In the genomic region with DNA sequence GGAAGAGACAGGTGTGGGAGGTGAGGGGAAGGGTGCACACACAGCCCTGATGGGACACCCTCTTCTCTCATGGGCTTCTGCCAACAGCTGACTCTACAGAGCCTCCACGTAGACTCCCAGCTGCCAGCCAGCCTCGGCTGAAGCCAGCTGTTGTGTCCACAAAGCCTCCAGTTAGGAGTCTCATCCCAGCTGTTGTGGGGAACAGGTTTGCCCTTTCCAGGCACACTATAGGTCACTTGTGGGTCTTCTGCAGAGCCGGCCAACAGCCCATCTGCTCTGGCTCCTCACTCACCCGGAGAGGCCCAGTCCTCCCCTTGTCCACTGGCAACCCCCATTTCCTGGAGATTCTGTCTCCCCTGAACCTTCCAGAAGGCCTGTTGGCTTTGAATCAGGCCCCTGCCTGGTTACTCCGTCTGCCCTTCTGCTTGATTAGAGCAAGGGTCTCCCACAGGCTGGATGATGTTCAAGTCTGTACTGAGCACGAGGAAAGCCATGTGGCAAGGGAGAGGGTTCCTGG, we compare ENCODE assay signal across 10 mouse cellular contexts. TPM values are rescaled to one million over a fixed set of nuclear protein-coding genes. Genes with fewer than 3 reads are reported as not detected.
DNase-seq lines count a peak whose midpoint lies in the region; ATAC-seq and TF ChIP-seq lines count a peak whose summit lies in the region.
"Had no signal": no experiment of that assay in that cellular context is flagged by ENCODE, and none has a peak within 500 bp of the region (broad histone marks: within the 10 kb centered on the region; RNA-seq: fewer than 3 reads in every experiment).

No protein-coding gene starts in this region.

- H3K27ac ChIP-seq in hindbrain, embryonic 15.5 days (replicated peaks), result no peak overlapping the region
- no peak overlapping the region for H3K27ac ChIP-seq in hindbrain, embryonic 11.5 days (ENCODE audit: low read depth, low read length)
- H3K27ac ChIP-seq in forebrain, postnatal 0 days (ENCODE audit: low read depth, low read length), result no peak overlapping the region
- H3K27ac ChIP-seq in liver, embryonic 11.5 days (ENCODE audit: low read depth, low read length), result no peak overlapping the region
- H3K27ac ChIP-seq: forebrain, embryonic 12.5 days; intestine, embryonic 15.5 days had no signal

- H3K4me3 ChIP-seq in hindbrain, embryonic 15.5 days, result no peak overlapping the region
- H3K4me3 ChIP-seq in hindbrain, embryonic 11.5 days (ENCODE audit: low read depth, low read length), result no peak overlapping the region
- no peak overlapping the region for H3K4me3 ChIP-seq in forebrain, postnatal 0 days (ENCODE audit: low read depth, low read length)
- no peak overlapping the region for H3K4me3 ChIP-seq in liver, embryonic 11.5 days (ENCODE audit: low read depth, low read length)
- H3K4me3 ChIP-seq: forebrain, embryonic 12.5 days; intestine, embryonic 15.5 days had no signal

- no peaks in the 10 kb centered on the region for H3K36me3 ChIP-seq in hindbrain, embryonic 15.5 days
- H3K36me3 ChIP-seq in hindbrain, embryonic 11.5 days (ENCODE audit: control insufficient read depth, insufficient read depth, low read length), result no peaks in the 10 kb centered on the region
- no peaks in the 10 kb centered on the region for H3K36me3 ChIP-seq in forebrain, postnatal 0 days (ENCODE audit: insufficient read depth)
- H3K36me3 ChIP-seq in liver, embryonic 11.5 days (ENCODE audit: control insufficient read depth, insufficient read depth, low read length), result no peaks in the 10 kb centered on the region
- H3K36me3 ChIP-seq: forebrain, embryonic 12.5 days; intestine, embryonic 15.5 days had no signal

- no peaks in the 10 kb centered on the region for H3K9me3 ChIP-seq in hindbrain, embryonic 15.5 days
- no peaks in the 10 kb centered on the region for H3K9me3 ChIP-seq in hindbrain, embryonic 11.5 days (ENCODE audit: control insufficient read depth, low read length)
- H3K9me3 ChIP-seq in forebrain, postnatal 0 days (ENCODE audit: low read length), result no peaks in the 10 kb centered on the region
- H3K9me3 ChIP-seq in liver, embryonic 11.5 days (ENCODE audit: control insufficient read depth, low read length), result no peaks in the 10 kb centered on the region
- H3K9me3 ChIP-seq: forebrain, embryonic 12.5 days; intestine, embryonic 15.5 days had no signal

- no peaks in the 10 kb centered on the region for H3K4me1 ChIP-seq in hindbrain, embryonic 15.5 days (replicated peaks)
- H3K4me1 ChIP-seq in hindbrain, embryonic 11.5 days (replicated peaks; ENCODE audit: control insufficient read depth, insufficient read depth, low read length), result no peaks in the 10 kb centered on the region
- H3K4me1 ChIP-seq in forebrain, postnatal 0 days (ENCODE audit: insufficient read depth), result no peaks in the 10 kb centered on the region
- peaks cover 4% of the 10 kb centered on the region; the same call in 1 of the 2 replicates for H3K4me1 ChIP-seq in liver, embryonic 11.5 days (replicated peaks; ENCODE audit: control insufficient read depth, insufficient read depth, low read length)

- H3K9ac ChIP-seq in hindbrain, embryonic 15.5 days, result no peak overlapping the region
- no peak overlapping the region for H3K9ac ChIP-seq in hindbrain, embryonic 11.5 days (ENCODE audit: low read depth, low read length)
- H3K9ac ChIP-seq in forebrain, postnatal 0 days, result no peak overlapping the region
- H3K9ac ChIP-seq in liver, embryonic 11.5 days (ENCODE audit: low read depth, low read length), result no peak overlapping the region
- H3K9ac ChIP-seq: forebrain, embryonic 12.5 days; intestine, embryonic 15.5 days had no signal

- no peak for DNase-seq in hindbrain, embryonic 11.5 days (ENCODE audit: low spot score)
- peak; percentile 90 for DNase-seq in cerebellum, adult 11-12 months
- DNase-seq in cerebellum, postnatal 25 days, result peak; percentile 81 to 85
- DNase-seq in lung, postnatal 36 days, result peak; percentile 67
- DNase-seq in forebrain, postnatal 0 days, result no peak
- DNase-seq in liver, embryonic 11.5 days (ENCODE audit: low spot score), result no peak

- H3K27me3 ChIP-seq in hindbrain, embryonic 15.5 days, result no peaks in the 10 kb centered on the region
- no peaks in the 10 kb centered on the region for H3K27me3 ChIP-seq in hindbrain, embryonic 11.5 days (ENCODE audit: control insufficient read depth, insufficient read depth, low read length)
- no peaks in the 10 kb centered on the region for H3K27me3 ChIP-seq in forebrain, postnatal 0 days (ENCODE audit: insufficient read depth, low read length)
- H3K27me3 ChIP-seq in liver, embryonic 11.5 days (replicated peaks; ENCODE audit: control insufficient read depth, insufficient read depth, low read length), result no peaks in the 10 kb centered on the region
- H3K27me3 ChIP-seq: forebrain, embryonic 12.5 days; intestine, embryonic 15.5 days had no signal

- peak; percentile 52 for ATAC-seq in hindbrain, embryonic 15.5 days (ENCODE audit: low FRiP score, low read depth)
- no peak for ATAC-seq in hindbrain, embryonic 11.5 days (ENCODE audit: low FRiP score)
- no peak for ATAC-seq in forebrain, postnatal 0 days
- no peak for ATAC-seq in liver, embryonic 11.5 days (replicated peaks; ENCODE audit: low FRiP score)
- ATAC-seq: intestine, embryonic 15.5 days had no signal

- 64% methylated on average over 6 of the region's 6 CpGs for WGBS in hindbrain, embryonic 15.5 days
- WGBS in hindbrain, embryonic 11.5 days, result 82% methylated on average over 6 of the region's 6 CpGs
- 66% methylated on average over 6 of the region's 6 CpGs for WGBS in forebrain, postnatal 0 days
- WGBS in liver, embryonic 11.5 days, result 69% methylated on average over 6 of the region's 6 CpGs

- no peak overlapping the region for H3K4me2 ChIP-seq in hindbrain, embryonic 15.5 days
- no peak overlapping the region for H3K4me2 ChIP-seq in hindbrain, embryonic 11.5 days (replicated peaks; ENCODE audit: low read depth, low read length)
- H3K4me2 ChIP-seq in forebrain, postnatal 0 days (ENCODE audit: low read depth), result no peak overlapping the region
- H3K4me2 ChIP-seq in liver, embryonic 11.5 days, result no peak overlapping the region
- H3K4me2 ChIP-seq: forebrain, embryonic 12.5 days; heart, embryonic 11.5 days; intestine, embryonic 15.5 days had no signal

- TF ChIP-seq CTCF in forebrain, postnatal 0 days (IDR thresholded peaks at IDR 0.05; ENCODE audit: low read depth), result no peak

RNA-seq across cellular contexts. Expression of a gene that starts 6.0 kb away (rescaled TPM):
- polyA plus RNA-seq in hindbrain, embryonic 15.5 days (2015; fragmentation: Nextera tagmentation; extraction: Ambion mirVana), result 10.7 and 11.0 TPM in 2 replicates
- 12.7 and 17.9 TPM in 2 replicates for polyA plus RNA-seq in hindbrain, embryonic 11.5 days (2014; fragmentation: Nextera tagmentation; extraction: Ambion mirVana)
- 49.9 and 53.5 TPM in 2 replicates for total RNA-seq in forebrain, postnatal 0 days (2014; rRNA removed)
- polyA plus RNA-seq in forebrain, postnatal 0 days (2015; fragmentation: Nextera tagmentation; extraction: Ambion mirVana), result 10.9 and 18.6 TPM in 2 replicates
- 13.2 and 13.7 TPM in 2 replicates for polyA plus RNA-seq in liver, embryonic 11.5 days (2014; fragmentation: Nextera tagmentation; extraction: Ambion mirVana)

RNA-seq across cellular contexts. Expression of a gene that starts 37.5 kb away (rescaled TPM):
- 259 and 323 TPM in 2 replicates for polyA plus RNA-seq in hindbrain, embryonic 15.5 days (2015; fragmentation: Nextera tagmentation; extraction: Ambion mirVana)
- polyA plus RNA-seq in hindbrain, embryonic 11.5 days (2014; fragmentation: Nextera tagmentation; extraction: Ambion mirVana), result 784 and 787 TPM in 2 replicates
- 55.3 and 68.0 TPM in 2 replicates for total RNA-seq in forebrain, postnatal 0 days (2014; rRNA removed)
- 185 and 235 TPM in 2 replicates for polyA plus RNA-seq in forebrain, postnatal 0 days (2015; fragmentation: Nextera tagmentation; extraction: Ambion mirVana)
- 242 and 254 TPM in 2 replicates for polyA plus RNA-seq in liver, embryonic 11.5 days (2014; fragmentation: Nextera tagmentation; extraction: Ambion mirVana)

RNA-seq across cellular contexts. Expression of a gene that starts 39.0 kb away (rescaled TPM):
- 0.39 and 0.54 TPM in 2 replicates for polyA plus RNA-seq in hindbrain, embryonic 15.5 days (2015; fragmentation: Nextera tagmentation; extraction: Ambion mirVana)
- 0.43 and 0.53 TPM in 2 replicates for polyA plus RNA-seq in hindbrain, embryonic 11.5 days (2014; fragmentation: Nextera tagmentation; extraction: Ambion mirVana)
- total RNA-seq in forebrain, postnatal 0 days (2014; rRNA removed), result 0.23 and 0.90 TPM in 2 replicates
- polyA plus RNA-seq in forebrain, postnatal 0 days (2015; fragmentation: Nextera tagmentation; extraction: Ambion mirVana), result 0.24 and 0.75 TPM in 2 replicates
- polyA plus RNA-seq in liver, embryonic 11.5 days (2014; fragmentation: Nextera tagmentation; extraction: Ambion mirVana), result 5.6 and 6.0 TPM in 2 replicates

Comparison
In these comparisons a context has a peak if more than half of its experiments do, and no peak if none do; other contexts are left out.
1. DNase-seq: peak in cerebellum, adult 11-12 months (single experiment), cerebellum, postnatal 25 days (2 of 2) and lung, postnatal 36 days (single experiment); none in hindbrain, embryonic 11.5 days (single experiment), forebrain, postnatal 0 days (single experiment) and liver, embryonic 11.5 days (single experiment).